ENCODE assay signal across 21 mouse cellular contexts in the genomic region with DNA sequence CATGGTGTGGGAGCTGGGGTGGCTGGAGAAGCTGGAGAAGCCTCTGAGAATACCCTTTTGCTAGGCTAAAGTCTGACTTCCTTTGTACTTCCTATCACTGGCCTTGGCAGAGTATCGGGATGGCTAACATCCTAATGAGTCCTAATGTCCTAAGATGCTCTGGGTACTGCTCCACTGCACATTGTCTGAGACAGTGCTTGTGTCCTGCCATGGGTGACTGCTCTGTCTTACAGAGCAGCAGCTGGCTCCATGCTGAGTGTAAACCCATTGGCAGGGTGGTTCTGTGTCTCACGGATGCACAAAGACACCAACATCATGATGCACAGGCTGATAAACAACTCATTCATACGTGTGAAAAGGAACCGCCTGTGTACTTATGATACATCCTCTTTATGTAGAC.
A peak's percentile ranks its signal among the peaks of the same experiment; 100 is the strongest.
DNase-seq lines count a peak whose midpoint lies in the region; ATAC-seq and TF ChIP-seq lines count a peak whose summit lies in the region.
"Had no signal": no experiment of that assay in that cellular context is flagged by ENCODE, and none has a peak within 500 bp of the region (broad histone marks: within the 10 kb centered on the region; RNA-seq: fewer than 3 reads in every experiment).

No protein-coding gene starts in this region.

- POLR2A ChIA-PET in Patski (lab: Charles Lee), result interaction anchor here (1.0 to 1.1 kb wide), 2 partner anchors 12 to 132 kb away, joined by 3 read pairs; no protein-coding TSS in a partner anchor

- in situ Hi-C loops in Patski (cut with MboI; ENCODE audit: low pct_unique_long_range_greater_than_20kb), result no loop called here

- CTCF ChIA-PET in Patski (lab: Charles Lee), result interaction anchor here (1.0 to 1.2 kb wide), 2 partner anchors 17 to 20 kb away, joined by 3 read pairs; no protein-coding TSS in a partner anchor

- H3K27me3 ChIP-seq in kidney, embryonic 15.5 days, result peaks cover 8% of the 10 kb centered on the region; the same call in 1 of the 2 replicates
- H3K27me3 ChIP-seq in kidney, embryonic 14.5 days (ENCODE audit: control insufficient read depth, insufficient read depth, low read length), result no peaks in the 10 kb centered on the region
- H3K27me3 ChIP-seq in Patski, result no peaks in the 10 kb centered on the region
- H3K27me3 ChIP-seq in forebrain, embryonic 11.5 days (ENCODE audit: control insufficient read depth, insufficient read depth, low read length), result no peaks in the 10 kb centered on the region
- H3K27me3 ChIP-seq: CH12.LX had no signal

- H3K36me3 ChIP-seq in kidney, embryonic 15.5 days, result no peaks in the 10 kb centered on the region
- no peaks in the 10 kb centered on the region for H3K36me3 ChIP-seq in kidney, embryonic 14.5 days (ENCODE audit: control insufficient read depth, insufficient read depth, low read length)
- H3K36me3 ChIP-seq in forebrain, embryonic 11.5 days (ENCODE audit: control insufficient read depth, insufficient read depth, low read length), result no peaks in the 10 kb centered on the region

- H3K9me3 ChIP-seq in kidney, embryonic 15.5 days (replicated peaks), result no peaks in the 10 kb centered on the region
- no peaks in the 10 kb centered on the region for H3K9me3 ChIP-seq in kidney, embryonic 14.5 days (ENCODE audit: control insufficient read depth, low read length)
- no peaks in the 10 kb centered on the region for H3K9me3 ChIP-seq in forebrain, embryonic 11.5 days (ENCODE audit: control insufficient read depth, low read length)
- H3K9me3 ChIP-seq: G1E had no signal

- TF ChIP-seq CTCF in Patski (IDR thresholded peaks at IDR 0.05), result no peak

- no peaks in the 10 kb centered on the region for H3K4me1 ChIP-seq in kidney, embryonic 15.5 days
- H3K4me1 ChIP-seq in kidney, embryonic 14.5 days (ENCODE audit: control insufficient read depth, insufficient read depth, low read length), result no peaks in the 10 kb centered on the region
- no peaks in the 10 kb centered on the region for H3K4me1 ChIP-seq in forebrain, embryonic 11.5 days (replicated peaks; ENCODE audit: control insufficient read depth, insufficient read depth, low read length)

- no peak overlapping the region for H3K4me2 ChIP-seq in kidney, embryonic 15.5 days
- no peak overlapping the region for H3K4me2 ChIP-seq in kidney, embryonic 14.5 days (replicated peaks; ENCODE audit: low read depth, low read length)
- no peak overlapping the region for H3K4me2 ChIP-seq in forebrain, embryonic 11.5 days (ENCODE audit: low read depth, low read length, severe bottlenecking)

- H3K4me3 ChIP-seq in kidney, embryonic 15.5 days (replicated peaks), result no peak overlapping the region
- H3K4me3 ChIP-seq in kidney, embryonic 14.5 days (ENCODE audit: low read length), result no peak overlapping the region
- no peak overlapping the region for H3K4me3 ChIP-seq in forebrain, embryonic 11.5 days (ENCODE audit: low read depth, low read length)

- 78% methylated on average over 4 of the region's 4 CpGs for WGBS in kidney, embryonic 15.5 days
- WGBS in kidney, embryonic 14.5 days, result 72% methylated on average over 4 of the region's 4 CpGs
- WGBS in forebrain, embryonic 11.5 days, result 90% methylated on average over 4 of the region's 4 CpGs

- H3K27ac ChIP-seq in kidney, embryonic 15.5 days, result no peak overlapping the region
- no peak overlapping the region for H3K27ac ChIP-seq in kidney, embryonic 14.5 days (ENCODE audit: low read depth, low read length)
- no peak overlapping the region for H3K27ac ChIP-seq in forebrain, embryonic 11.5 days (ENCODE audit: low read depth, low read length)

- peak; percentile 80 for DNase-seq in heart, adult 11 months
- DNase-seq in heart, adult 18-20 months, result no peak
- DNase-seq in Patski (ENCODE audit: low read depth, low spot score), result peak; percentile 68
- no peak for DNase-seq in forebrain, embryonic 11.5 days (ENCODE audit: low spot score)
- DNase-seq: adrenal gland, adult 2 months; adrenal gland, adult 8-10 months; adrenal gland, postnatal 10 days; adrenal gland, postnatal 14 days; adrenal gland, postnatal 25 days; adrenal gland, postnatal 36 days; B cell, adult 2 months; cerebellum, adult 11 months; cerebellum, adult 11-12 months; cerebellum, adult 18-20 months; cerebellum, adult 2 months had no signal

- no peak overlapping the region for H3K9ac ChIP-seq in kidney, embryonic 15.5 days
- no peak overlapping the region for H3K9ac ChIP-seq in kidney, embryonic 14.5 days (ENCODE audit: low read depth, low read length)
- H3K9ac ChIP-seq in forebrain, embryonic 11.5 days (ENCODE audit: low read length), result no peak overlapping the region

- ATAC-seq in kidney, embryonic 15.5 days (replicated peaks; ENCODE audit: low FRiP score), result peak; percentile 60
- ATAC-seq in kidney, embryonic 14.5 days (ENCODE audit: low FRiP score, low TSS enrichment), result no peak
- ATAC-seq in Patski, result peak; percentile 89
- ATAC-seq in forebrain, embryonic 11.5 days (replicated peaks; ENCODE audit: low FRiP score), result no peak
- ATAC-seq: activated CD4-positive, CD25-positive, alpha-beta regulatory T cell, adult 4 months; CD4-positive, CD25-positive, alpha-beta regulatory T cell, adult 4 months had no signal

Comparison
In these comparisons a context has a peak if more than half of its experiments do, and no peak if none do; other contexts are left out.
1. DNase-seq: peak in heart, adult 11 months (single experiment) and Patski (single experiment); none in heart, adult 18-20 months (0 of 2) and forebrain, embryonic 11.5 days (single experiment).
2. ATAC-seq: peak in kidney, embryonic 15.5 days (single experiment) and Patski (single experiment); none in kidney, embryonic 14.5 days (single experiment) and forebrain, embryonic 11.5 days (single experiment).